Mouse (Mus musculus): ENCODE measurements around the gene Cd27.

DNA sequence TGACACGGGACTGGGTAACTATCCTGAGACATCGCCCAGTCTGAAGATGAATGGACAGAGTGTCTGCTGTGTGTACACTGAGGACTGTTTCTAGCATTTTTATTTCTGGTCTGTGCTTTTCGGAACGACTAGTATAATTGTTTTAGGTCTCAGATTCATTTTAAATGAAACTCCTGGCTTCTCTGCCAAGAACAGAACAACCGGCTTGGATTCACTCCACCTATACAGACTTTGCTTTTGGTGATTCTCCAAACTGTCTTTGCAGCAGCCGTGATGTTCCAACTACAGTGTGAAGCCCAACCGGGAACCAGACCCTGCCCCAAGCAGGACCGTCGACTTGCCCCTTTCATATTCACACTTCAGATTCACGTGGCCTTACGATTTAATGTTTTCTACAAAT lies 18.9 kb downstream of the Cd27 start:
- TF ChIP-seq CTCF (IDR thresholded peaks at IDR 0.05; ENCODE audit: extremely low read depth, insufficient read length, insufficient replicate concordance, low read depth, low read length) (no peak), POLR2A (IDR thresholded peaks at IDR 0.05; ENCODE audit: low read depth, low read length) (no peak)

Data from small intestine, adult 2 months (tissue).